Mouse (Mus musculus) CH12F3 (cell line): ENCODE measurements at regions not wholly inside any gene's neighbourhood (a gene's known extent, or its start where the extent isn't known, plus 50 kb on each side); places are given as distances from the start of the nearest gene placed in this dataset.
"Not testable (repeated sequence)": the region's sequence is repeated elsewhere in the genome, so short reads cannot be mapped to it uniquely, and the experiment has no call there.

ENCODE experiments used
- in situ Hi-C: fragments of 300-500 bp; cut with MboI; formaldehyde crosslinking; loops from 2 replicates; pipeline ENCODE4 v1.14.3; 2020; ENCODE audit warnings: low sequenced_read_pairs

DNA sequence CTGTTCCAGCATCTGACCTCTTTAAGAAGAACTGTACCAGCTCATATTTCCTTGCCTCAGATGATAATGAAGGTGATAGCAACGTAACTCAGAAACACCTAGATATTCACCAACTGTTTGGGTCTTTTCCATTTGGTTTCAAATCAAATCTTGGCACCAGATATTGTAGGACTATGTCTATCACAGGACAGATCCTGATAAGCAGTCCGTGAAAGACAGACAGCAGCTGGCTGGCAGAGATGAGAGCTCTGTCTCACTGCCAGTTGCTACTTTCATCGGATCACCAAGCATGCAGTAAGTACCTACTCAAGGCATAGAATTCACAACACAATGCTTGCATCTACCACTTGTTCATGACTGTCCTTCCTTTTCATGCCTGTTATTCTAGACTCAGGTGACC, 252.7 kb upstream of the Myo3a start:
- in situ Hi-C loops: loop anchor here (25.0 kb wide), 1 partner anchor 738 kb away; no protein-coding TSS in a partner anchor

DNA sequence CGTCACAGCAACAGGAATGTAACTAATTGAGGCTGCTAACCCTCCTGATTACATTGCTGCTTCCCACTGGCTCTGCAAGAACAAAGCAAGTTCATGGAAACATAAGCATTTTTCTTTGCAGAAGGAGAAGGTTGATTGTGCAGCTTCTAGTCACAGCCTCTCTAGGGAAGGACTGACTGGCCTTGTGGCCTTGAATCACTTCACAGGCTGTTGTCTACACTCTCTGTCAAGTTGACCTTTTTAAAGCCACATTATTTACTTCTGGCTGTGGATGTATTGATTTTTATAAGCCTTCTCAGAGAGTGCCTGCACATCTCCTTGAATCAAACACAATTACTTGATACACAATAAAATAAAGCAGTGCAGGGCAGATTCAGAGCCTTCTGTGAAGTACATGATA, 251.8 kb upstream of the Myo3a start:
- in situ Hi-C loops: no loop called here

GRCm38 (mm10) chr2:21976337-21976736, 251.0 kb upstream of the Myo3a start:
- in situ Hi-C loops: no loop called here

GRCm38 (mm10) chr2:21976831-21977230, 250.5 kb upstream of the Myo3a start:
- in situ Hi-C loops: no loop called here

GRCm38 (mm10) chr2:21980177-21980576, 247.1 kb upstream of the Myo3a start:
- in situ Hi-C loops: no loop called here

- in situ Hi-C loops: no loop called here
Measured at GRCm38 (mm10) chr2:22024438-22024837, 202.9 kb upstream of the Myo3a start.

GRCm38 (mm10) chr2:22026794-22027193, 200.5 kb upstream of the Myo3a start:
- in situ Hi-C loops: no loop called here

- in situ Hi-C loops: no loop called here
Measured at GRCm38 (mm10) chr2:22028569-22028968, 198.7 kb upstream of the Myo3a start.

DNA sequence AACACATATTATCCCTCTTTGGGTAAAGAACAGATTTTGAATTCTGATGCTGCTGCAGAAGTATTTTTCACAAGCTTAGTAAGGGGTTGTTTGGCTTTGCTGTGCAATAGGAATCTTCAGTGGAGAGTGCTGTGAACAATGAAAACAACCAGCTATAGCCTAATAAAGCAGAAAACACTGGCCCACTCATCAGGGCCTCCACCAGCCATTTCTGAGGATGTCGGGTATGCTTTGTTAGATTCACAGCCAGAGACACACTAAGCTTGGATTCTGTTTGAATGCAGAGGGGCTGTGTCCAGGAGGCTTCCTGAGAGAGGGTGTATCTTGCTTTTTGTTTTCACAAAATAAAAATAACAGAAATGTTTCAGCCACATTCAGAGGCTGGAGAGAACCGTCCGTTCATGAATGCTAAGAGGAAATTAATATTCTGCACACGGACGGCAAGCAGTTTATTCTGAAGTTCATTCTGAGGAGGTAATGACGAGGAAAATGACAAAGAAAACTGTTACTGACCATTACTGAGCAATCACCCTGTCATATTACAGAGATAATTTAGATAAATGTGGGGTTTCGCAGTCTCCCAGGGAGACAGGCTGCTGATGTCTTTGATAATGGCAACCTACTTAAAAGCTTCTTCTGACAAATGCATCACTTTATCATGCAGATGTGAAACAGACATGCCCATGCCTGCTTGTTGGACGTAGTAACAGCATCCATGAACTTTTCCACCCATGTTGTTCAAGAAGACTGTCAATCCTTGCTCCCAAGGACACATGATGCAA, 198.1 kb upstream of the Myo3a start:
- in situ Hi-C loops: no loop called here

DNA sequence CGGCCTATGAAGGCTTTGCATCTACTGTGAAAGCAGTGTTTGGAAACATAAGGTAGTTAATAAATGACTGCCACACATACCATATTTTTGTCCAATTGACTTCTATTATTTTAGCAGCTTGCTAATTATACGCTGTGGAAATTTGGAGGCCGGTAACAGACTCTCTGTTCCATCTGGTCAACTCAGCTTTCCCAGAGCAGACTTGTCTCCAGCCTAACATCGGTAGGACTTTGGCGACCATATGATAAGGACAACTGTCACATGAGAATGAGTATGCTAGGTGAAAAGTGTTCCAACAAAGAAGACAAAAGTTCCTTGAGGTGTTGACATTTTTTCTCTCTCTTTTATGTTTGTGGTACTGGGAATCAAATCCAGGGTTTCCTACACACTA, 197.5 kb upstream of the Myo3a start:
- in situ Hi-C loops: no loop called here

GRCm38 (mm10) chr2:22036841-22037240, 190.5 kb upstream of the Myo3a start:
- in situ Hi-C loops: no loop called here

- in situ Hi-C loops: no loop called here
Measured at GRCm38 (mm10) chr2:22038780-22039179, 188.5 kb upstream of the Myo3a start.

- in situ Hi-C loops: not testable (repeated sequence)
Measured at GRCm38 (mm10) chr2:22043937-22044336, 183.4 kb upstream of the Myo3a start.

DNA sequence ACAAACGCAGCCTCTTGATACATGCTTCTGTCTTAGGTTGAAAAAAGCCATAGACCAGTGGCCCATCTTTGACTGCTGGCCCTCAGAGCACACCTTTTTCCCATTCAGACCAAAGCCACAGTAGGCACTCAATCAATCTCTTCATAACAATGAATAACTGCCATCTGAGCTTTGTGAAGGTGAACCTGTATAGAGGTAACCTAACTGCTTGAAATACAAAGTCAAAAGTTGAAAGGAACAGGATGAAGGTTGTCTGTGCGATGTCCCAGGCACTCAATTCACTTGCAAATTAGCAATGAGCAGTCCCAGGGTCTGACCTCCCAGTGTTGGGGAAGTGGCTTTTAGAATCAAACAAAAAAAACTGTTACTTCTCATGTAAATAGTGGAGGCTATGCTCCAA, 182.4 kb upstream of the Myo3a start:
- in situ Hi-C loops: no loop called here

GRCm38 (mm10) chr2:22047465-22047864, 179.8 kb upstream of the Myo3a start:
- in situ Hi-C loops: no loop called here

DNA sequence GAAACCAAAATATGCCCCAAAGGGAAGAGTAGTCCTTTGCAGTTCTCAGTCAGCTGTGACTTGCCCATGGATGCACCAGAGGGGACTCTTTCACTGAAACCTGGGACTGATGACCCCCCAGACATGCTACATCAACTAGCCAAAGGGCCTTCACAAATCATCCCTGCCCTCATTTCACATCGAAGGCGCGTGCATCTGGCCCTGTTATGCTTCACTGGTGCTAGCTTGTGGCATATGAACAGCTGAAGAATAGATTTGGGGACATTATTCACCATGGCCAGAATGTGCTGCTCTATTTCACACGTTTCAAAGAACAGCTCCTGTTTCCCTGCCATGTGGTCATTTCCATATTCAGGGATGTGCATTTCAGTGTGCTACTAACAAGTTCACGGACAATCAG, 160.8 kb upstream of the Myo3a start:
- in situ Hi-C loops: no loop called here

- in situ Hi-C loops: no loop called here
Measured at GRCm38 (mm10) chr2:22096848-22097247, 130.5 kb upstream of the Myo3a start.

DNA sequence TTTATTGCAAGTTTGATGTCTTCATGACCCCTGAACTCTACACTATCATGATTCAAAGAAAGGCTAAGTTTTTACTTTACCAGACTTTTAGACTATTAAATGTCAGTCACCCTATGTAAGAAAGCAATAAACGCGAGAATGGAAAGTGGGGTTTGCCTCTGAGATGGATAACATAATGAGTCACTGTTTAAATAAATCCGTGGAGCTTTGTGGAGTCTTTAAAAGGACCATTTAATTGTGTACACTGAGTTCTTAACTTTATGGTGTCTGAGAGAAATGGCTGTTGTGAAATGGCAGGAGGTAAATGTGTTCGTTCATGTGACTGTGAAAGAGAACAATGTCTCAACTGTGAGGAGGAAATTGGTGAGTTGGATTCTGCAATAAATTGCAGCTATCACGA, 122.2 kb upstream of the Myo3a start:
- in situ Hi-C loops: no loop called here

- in situ Hi-C loops: no loop called here
Measured at GRCm38 (mm10) chr2:22149721-22150120, 77.6 kb upstream of the Myo3a start.

GRCm38 (mm10) chr2:22156576-22156975, 70.7 kb upstream of the Myo3a start:
- in situ Hi-C loops: no loop called here

DNA sequence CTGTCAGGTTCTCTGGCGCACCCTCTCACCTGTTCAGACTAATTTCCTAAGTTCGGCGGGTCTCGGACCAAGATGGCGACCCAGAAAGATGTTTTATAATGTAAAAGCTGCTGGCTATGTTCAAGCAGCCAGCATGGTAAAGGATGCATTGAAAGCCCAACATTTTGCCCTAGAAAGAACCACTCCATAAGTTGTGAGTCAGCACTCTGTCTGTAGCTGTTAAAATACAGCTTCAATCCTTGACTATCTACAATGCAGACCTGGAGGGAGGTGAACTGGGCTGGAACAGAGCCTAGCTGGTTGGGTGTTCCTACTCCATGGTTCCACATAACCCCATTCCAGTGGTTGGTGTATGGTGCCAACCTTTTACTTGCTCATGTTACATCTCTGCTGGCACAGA, 61.9 kb upstream of the Myo3a start:
- in situ Hi-C loops: no loop called here

DNA sequence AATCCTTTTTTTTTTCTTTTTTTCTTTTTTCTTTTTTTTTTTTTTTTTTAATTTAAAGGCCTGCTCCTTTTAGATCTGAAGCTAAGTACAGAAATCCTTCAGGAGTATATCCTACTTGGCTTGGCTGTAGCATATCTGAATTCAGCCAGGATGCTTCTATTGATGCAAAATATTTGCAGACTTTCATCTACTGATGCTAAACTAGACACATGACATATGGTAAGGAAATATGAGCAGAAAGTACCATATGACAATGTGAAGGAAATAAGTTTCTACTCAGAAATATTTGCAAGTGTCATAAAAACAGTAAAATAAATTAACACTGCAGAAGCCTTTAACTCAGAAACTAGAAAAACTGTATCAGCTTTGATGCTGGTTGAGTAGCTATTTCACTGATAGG, 61.4 kb upstream of the Myo3a start:
- in situ Hi-C loops: no loop called here
